Comparison of ENCODE assay signal across 1 mouse cellular context in genomic region chr2:153527580-153528531, GRCm38 (mm10).
A peak's percentile ranks its signal among the peaks of the same experiment; 100 is the strongest.
TF ChIP-seq lines count a peak whose summit lies in the region.

No protein-coding gene starts in this region.

TF ChIP-seq in MEL, 35 proteins besides CTCF, POLR2A, EP300 and RAD21:
- 0 out of 2 replicates have a peak, but pooled peaks have one; percentile 28 for TF ChIP-seq UBTF (IDR thresholded peaks at IDR 0.05; ENCODE audit: borderline replicate concordance, insufficient read depth, low read depth, low read length)
- TF ChIP-seq ZC3H11A (IDR thresholded peaks at IDR 0.05; ENCODE audit: low read depth, low read length), result no peak
- no peak for TF ChIP-seq E2F4 (IDR thresholded peaks at IDR 0.05; ENCODE audit: borderline replicate concordance, low read depth, low read length)
- TF ChIP-seq CHD1 (IDR thresholded peaks at IDR 0.05; ENCODE audit: low read depth, low read length), result no peak
- TF ChIP-seq BHLHE40 (IDR thresholded peaks at IDR 0.05; ENCODE audit: borderline replicate concordance, low read depth, low read length), result no peak
- peak; percentile 10; the same call in 1 of the 2 replicates for TF ChIP-seq NELFE (IDR thresholded peaks at IDR 0.05; ENCODE audit: low read depth, low read length)
- TF ChIP-seq MAZ (IDR thresholded peaks at IDR 0.05; ENCODE audit: low read depth, low read length), result peak; percentile 44; the same call in 1 of the 2 replicates
